14 mouse cellular contexts compared by ENCODE assay signal in the genomic region with DNA sequence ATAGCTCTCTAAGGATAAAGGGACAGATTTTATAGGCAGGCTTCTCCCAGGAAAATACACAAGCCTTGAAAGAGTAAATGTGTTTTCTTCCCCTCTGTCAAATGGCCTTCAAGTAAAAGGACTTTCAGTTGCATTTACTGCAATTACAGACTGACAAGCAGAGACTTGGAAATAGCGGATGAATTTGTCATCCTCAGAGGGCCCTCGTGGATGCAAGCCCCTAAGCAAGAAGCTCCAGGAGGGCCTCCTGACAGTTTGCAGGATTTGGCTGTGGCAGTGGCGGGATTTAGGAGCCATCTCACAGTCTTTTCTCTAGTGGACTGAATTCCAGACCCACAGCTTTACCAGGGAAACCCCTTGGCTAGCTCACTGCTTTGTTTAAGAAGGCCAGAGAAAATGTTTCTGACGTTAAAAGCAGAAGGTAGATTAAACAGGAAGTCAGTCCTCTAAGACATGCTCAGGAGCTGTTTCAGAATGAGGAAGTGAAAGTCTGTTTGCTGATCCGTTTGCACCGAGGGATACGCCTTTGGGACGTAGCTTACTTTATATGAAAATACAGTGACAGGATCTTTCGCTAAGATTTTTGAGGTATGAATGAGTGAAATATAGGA.
DNase-seq lines count a peak whose midpoint lies in the region; ATAC-seq and TF ChIP-seq lines count a peak whose summit lies in the region.
"Had no signal": no experiment of that assay in that cellular context is flagged by ENCODE, and none has a peak within 500 bp of the region (broad histone marks: within the 10 kb centered on the region; RNA-seq: fewer than 3 reads in every experiment).

No protein-coding gene starts in this region.

- TF ChIP-seq POLR2A in spleen, adult 2 months (IDR thresholded peaks at IDR 0.05; ENCODE audit: low read depth, low read length) = no peak

- no peaks in the 10 kb centered on the region for H3K79me2 ChIP-seq in macrophage (ENCODE audit: inconsistent target)

- no peaks in the 10 kb centered on the region for H3K27me3 ChIP-seq in spleen, adult 2 months (ENCODE audit: control insufficient read depth, insufficient read depth, low read length)
- H3K27me3 ChIP-seq: forebrain, embryonic 15.5 days; hindbrain, embryonic 15.5 days had no signal

- 12% methylated on average over 9 of the region's 9 CpGs for WGBS in spleen, adult 2 months
- WGBS in macrophage (ENCODE audit: missing documents) = 11% methylated on average over 9 of the region's 9 CpGs

- H3K4me3 ChIP-seq in spleen, adult 2 months (ENCODE audit: extremely low read depth, insufficient read depth, insufficient read length) = no peak overlapping the region
- H3K4me3 ChIP-seq in macrophage (ENCODE audit: inconsistent target) = no peak overlapping the region
- H3K4me3 ChIP-seq: forebrain, embryonic 15.5 days; hindbrain, embryonic 15.5 days; myocyte had no signal

- DNase-seq in spleen, adult 2 months (ENCODE audit: low read depth in 1 of 2, low spot score in 2 of 2) = peak; percentile 21 to 59
- no peak for DNase-seq in spleen, adult 12 weeks (ENCODE audit: low spot score)
- no peak for DNase-seq in left cerebral cortex, postnatal 25 days (ENCODE audit: low spot score in 2 of 2)
- DNase-seq in right cerebral cortex, adult 18-20 months = no peak
- DNase-seq: adrenal gland, postnatal 10 days; cerebellum, postnatal 10 days; kidney, adult 18-20 months had no signal

- H3K4me1 ChIP-seq in spleen, adult 2 months (ENCODE audit: control insufficient read depth, insufficient read depth, insufficient read length) = peaks cover 4% of the 10 kb centered on the region
- H3K4me1 ChIP-seq: forebrain, embryonic 15.5 days; hindbrain, embryonic 15.5 days had no signal

- H3K36me3 ChIP-seq in spleen, adult 2 months (ENCODE audit: control insufficient read depth, insufficient read depth, low read length) = no peaks in the 10 kb centered on the region
- no peaks in the 10 kb centered on the region for H3K36me3 ChIP-seq in macrophage (ENCODE audit: inconsistent target)
- H3K36me3 ChIP-seq: forebrain, embryonic 15.5 days; G1E; hindbrain, embryonic 15.5 days had no signal

- no peak for TF ChIP-seq CTCF in spleen, adult 2 months (IDR thresholded peaks at IDR 0.05; ENCODE audit: extremely low read depth, insufficient read depth, insufficient read length, insufficient replicate concordance)

- peak overlapping the region; percentile 78 for H3K27ac ChIP-seq in spleen, adult 2 months (ENCODE audit: insufficient read depth, low read length)
- peak overlapping the region; percentile 69 for H3K27ac ChIP-seq in macrophage
- H3K27ac ChIP-seq: forebrain, embryonic 15.5 days; hindbrain, embryonic 15.5 days had no signal

- peak; percentile 100 for ATAC-seq in common myeloid progenitor, adult 5-6 weeks (replicated peaks; ENCODE audit: low read depth, poor library complexity, severe bottlenecking)
- no peak for ATAC-seq in inflammation-experienced regulatory T-cells, adult 6 months
- ATAC-seq: forebrain, embryonic 15.5 days had no signal

- intact Hi-C loops in left cerebral cortex, postnatal 25 days (cut with DNase I) = no loop called here

Comparison
In these comparisons a context has a peak if more than half of its experiments do, and no peak if none do; other contexts are left out.
1. DNase-seq: peak in spleen, adult 2 months (2 of 2); none in spleen, adult 12 weeks (single experiment), left cerebral cortex, postnatal 25 days (0 of 2) and right cerebral cortex, adult 18-20 months (single experiment).